Mouse (Mus musculus) gastrocnemius, adult 2 months (tissue): ENCODE measurements at regions not wholly inside any gene's neighbourhood (a gene's known extent, or its start where the extent isn't known, plus 50 kb on each side); places are given as distances from the start of the nearest gene placed in this dataset.

Source experiments
- DNase-seq: peaks from one replicate; pipeline ENCODE4 v3.0.0; 2022
- H3K27ac ChIP-seq: fragments of 200-600 bp; 2 replicates; pipeline ENCODE4 v1.8.1; 2022; ENCODE audit warnings: mild to moderate bottlenecking
- H3K4me3 ChIP-seq: fragments of 200-600 bp; 2 replicates; pipeline ENCODE4 v1.8.1; 2022; ENCODE audit warnings: mild to moderate bottlenecking, moderate library complexity
- CTCF ChIP-seq: fragments of 200-600 bp; IDR thresholded peaks from 2 replicates; pipeline ENCODE4 v1.8.1; 2022; ENCODE audit warnings: antibody characterized with exemption, mild to moderate bottlenecking, moderate library complexity
- intact Hi-C: fragments of 180-260 bp; cut with DNase I; formaldehyde crosslinking; loops from one replicate; pipeline ENCODE4 v1.15.1; 2025

- H3K27ac ChIP-seq: no peak overlapping the region
- DNase-seq: no peak
- intact Hi-C loops: loop anchor here (10.0 kb wide), 1 partner anchor 107 kb away; no protein-coding TSS in a partner anchor
- H3K4me3 ChIP-seq: no peak overlapping the region
- TF ChIP-seq CTCF: no peak
Observed at GRCm38 (mm10) chrX:76942136-76942535, 339.4 kb upstream of the Cldn34d start.

- Histone ChIP-seq H3K4me3 (no peak overlapping the region), H3K27ac (no peak overlapping the region)
- no peak for TF ChIP-seq CTCF
- intact Hi-C loops: no loop called here
- DNase-seq: no peak
Observed at GRCm38 (mm10) chrX:76938315-76938714, 335.6 kb upstream of the Cldn34d start.
